Mouse (Mus musculus): ENCODE measurements around the gene Rtkn2. TPM values are rescaled to one million over a fixed set of nuclear protein-coding genes. Genes with fewer than 3 reads are reported as not detected.

Gene Rtkn2
- polyA plus RNA-seq, 1 experiment from 2014 or later: 23.7 TPM

DNA sequence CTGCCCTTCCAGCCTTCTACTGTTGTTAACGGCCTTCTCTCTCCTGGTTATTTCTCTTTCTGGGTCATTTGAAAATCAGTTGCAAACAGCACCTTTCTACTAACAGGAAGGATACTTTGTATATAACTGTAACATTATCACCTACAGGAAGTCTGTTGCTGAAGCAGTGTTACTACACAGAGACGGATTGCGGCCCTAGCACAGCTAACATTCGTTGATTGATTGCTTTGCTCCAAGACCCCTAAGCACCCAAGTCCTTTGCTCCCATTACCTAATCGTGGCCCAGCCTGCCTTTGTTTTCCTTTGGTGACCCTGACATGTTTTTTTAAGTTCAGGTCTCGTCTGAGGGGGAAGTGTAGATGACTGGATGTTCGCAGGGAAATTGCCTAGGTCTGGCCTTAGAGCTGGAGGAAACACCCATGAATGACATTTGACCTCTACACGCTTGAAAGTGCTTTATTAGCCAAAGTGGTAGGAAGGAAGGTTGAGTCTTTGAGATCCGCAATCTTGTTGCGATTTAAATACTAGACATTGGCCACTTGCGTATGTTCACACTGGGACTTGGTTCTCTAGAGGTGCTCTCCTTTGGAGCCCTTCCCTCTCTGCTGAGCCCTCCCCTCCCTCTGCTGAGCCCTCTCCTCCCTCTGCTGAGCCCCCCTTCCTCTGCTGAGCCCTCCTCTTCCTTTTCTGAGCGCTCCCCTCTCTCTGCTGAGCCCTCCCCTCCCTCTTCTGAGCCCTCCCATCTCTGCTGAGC lies 49.1 kb downstream of the Rtkn2 start:
- H3K4me1 ChIP-seq: peaks cover 5% of the 10 kb centered on the region; the same call in 1 of the 2 replicates
- H3K27ac ChIP-seq: no peak overlapping the region
- ATAC-seq: no peak
- H3K9ac ChIP-seq: no peak overlapping the region
- WGBS: 86% methylated on average over 12 of the region's 12 CpGs
- no peak overlapping the region for H3K4me2 ChIP-seq
- no peaks in the 10 kb centered on the region for H3K27me3 ChIP-seq
- no peak overlapping the region for H3K4me3 ChIP-seq
- peaks cover 33% of the 10 kb centered on the region for H3K36me3 ChIP-seq (ENCODE audit: poor library complexity, severe bottlenecking)
- no peaks in the 10 kb centered on the region for H3K9me3 ChIP-seq (replicated peaks)

DNA sequence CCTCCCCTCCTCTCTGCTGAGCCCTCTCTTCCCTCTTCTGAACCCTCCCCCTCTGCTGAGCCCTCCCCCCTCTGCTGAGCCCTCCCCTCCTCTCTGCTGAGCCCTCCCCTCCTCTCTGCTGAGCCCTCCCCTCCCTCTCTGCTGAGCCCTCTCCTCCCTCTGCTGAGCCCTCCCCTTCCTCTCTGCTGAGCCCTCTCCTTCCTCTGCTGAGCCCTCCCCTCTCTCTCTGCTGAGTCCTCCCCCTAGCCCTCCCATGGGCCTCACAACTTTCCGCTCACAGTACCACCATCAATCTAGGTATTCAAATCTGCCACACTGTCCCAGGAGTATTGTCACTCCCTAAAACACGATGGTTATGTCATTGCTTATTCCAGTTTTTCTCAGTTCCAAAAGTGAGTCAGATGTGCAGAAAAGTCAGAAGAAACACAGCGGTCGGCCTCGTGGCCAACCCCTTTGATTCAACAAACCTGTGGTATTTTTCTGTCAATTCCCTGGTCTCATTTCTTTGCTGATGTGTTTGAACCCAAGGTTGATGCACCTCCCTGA lies 49.8 kb downstream of the Rtkn2 start:
- Histone ChIP-seq H3K27ac (no peak overlapping the region), H3K4me3 (no peak overlapping the region), H3K4me2 (no peak overlapping the region), H3K9ac (no peak overlapping the region), H3K4me1 (peaks cover 5% of the 10 kb centered on the region; the same call in 1 of the 2 replicates), H3K36me3 (ENCODE audit: poor library complexity, severe bottlenecking) (peaks cover 33% of the 10 kb centered on the region), H3K9me3 (replicated peaks) (no peaks in the 10 kb centered on the region), H3K27me3 (no peaks in the 10 kb centered on the region)
- WGBS: 89% methylated on average over 5 of the region's 5 CpGs
- ATAC-seq: no peak

DNA sequence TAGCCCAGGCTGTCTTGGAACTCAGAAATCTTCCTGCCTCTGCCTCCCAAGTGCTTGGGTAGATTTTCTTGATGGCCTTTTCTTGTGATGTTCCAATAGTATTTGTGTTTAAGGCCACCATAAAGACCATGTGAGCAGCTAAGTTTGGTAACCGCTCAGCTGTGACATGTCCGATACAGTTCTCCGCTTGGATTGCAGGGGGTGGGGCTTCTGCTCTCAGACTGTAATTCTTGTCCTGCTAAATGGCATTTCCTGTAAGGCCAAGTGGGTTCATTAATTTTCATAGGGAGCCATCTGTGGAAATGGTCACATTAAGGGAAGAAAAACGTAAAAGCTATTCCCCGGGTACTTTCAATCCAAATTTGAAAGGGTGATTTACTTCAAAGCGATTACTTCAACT lies 50.7 kb downstream of the Rtkn2 start:
- no peak for ATAC-seq
- H3K4me1 ChIP-seq: peaks cover 5% of the 10 kb centered on the region; the same call in 1 of the 2 replicates
- WGBS: 88% methylated on average over 6 of the region's 6 CpGs

DNA sequence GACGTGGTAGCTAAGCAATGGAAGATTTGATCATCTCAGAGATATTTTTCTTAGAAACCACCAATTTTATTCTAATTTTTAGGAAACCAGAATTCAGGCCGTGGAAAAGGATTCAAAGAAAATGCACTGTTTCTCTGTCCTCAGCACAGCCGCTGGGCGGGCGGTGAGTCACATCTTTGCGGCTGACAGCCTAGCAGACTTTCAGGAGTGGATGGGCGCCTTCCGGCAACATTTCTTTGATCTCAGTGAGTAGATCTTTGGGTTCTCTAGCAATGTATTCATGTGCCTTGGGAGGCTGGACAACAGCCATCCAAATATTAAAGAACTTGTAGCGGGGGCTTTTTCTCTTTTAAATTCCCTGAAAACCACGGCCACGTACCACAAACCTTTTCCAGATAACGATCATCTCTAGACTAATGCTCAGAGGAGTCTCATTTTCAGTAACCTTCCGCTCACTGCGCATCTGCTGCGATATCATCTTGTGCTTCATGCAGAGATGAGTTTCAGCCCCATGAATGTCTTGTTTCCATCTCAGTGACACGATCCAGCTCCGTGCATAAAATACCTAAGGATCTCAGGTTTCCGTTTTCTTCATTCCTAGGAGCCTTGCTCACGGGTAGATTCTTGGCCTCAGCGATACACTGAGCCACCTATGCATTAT lies 56.5 kb downstream of the Rtkn2 start:
- peaks cover 22% of the 10 kb centered on the region for H3K4me1 ChIP-seq
- no peak for ATAC-seq
- WGBS: 93% methylated on average over 20 of the region's 20 CpGs
- no peaks in the 10 kb centered on the region for H3K9me3 ChIP-seq (replicated peaks)
- no peaks in the 10 kb centered on the region for H3K27me3 ChIP-seq
- no peak overlapping the region for H3K27ac ChIP-seq
- no peak overlapping the region for H3K9ac ChIP-seq
- peaks cover 25% of the 10 kb centered on the region for H3K36me3 ChIP-seq (ENCODE audit: poor library complexity, severe bottlenecking)
- no peak overlapping the region for H3K4me3 ChIP-seq
- H3K4me2 ChIP-seq: no peak overlapping the region

More for the DNA sequence above, 50.7 kb downstream of the Rtkn2 start:
- no peak overlapping the region for H3K9ac ChIP-seq
- no peak overlapping the region for H3K4me3 ChIP-seq
- no peak overlapping the region for H3K4me2 ChIP-seq
- H3K36me3 ChIP-seq (ENCODE audit: poor library complexity, severe bottlenecking): peaks cover 33% of the 10 kb centered on the region
- H3K27me3 ChIP-seq: no peaks in the 10 kb centered on the region
- no peak overlapping the region for H3K27ac ChIP-seq
- H3K9me3 ChIP-seq (replicated peaks): no peaks in the 10 kb centered on the region

DNA sequence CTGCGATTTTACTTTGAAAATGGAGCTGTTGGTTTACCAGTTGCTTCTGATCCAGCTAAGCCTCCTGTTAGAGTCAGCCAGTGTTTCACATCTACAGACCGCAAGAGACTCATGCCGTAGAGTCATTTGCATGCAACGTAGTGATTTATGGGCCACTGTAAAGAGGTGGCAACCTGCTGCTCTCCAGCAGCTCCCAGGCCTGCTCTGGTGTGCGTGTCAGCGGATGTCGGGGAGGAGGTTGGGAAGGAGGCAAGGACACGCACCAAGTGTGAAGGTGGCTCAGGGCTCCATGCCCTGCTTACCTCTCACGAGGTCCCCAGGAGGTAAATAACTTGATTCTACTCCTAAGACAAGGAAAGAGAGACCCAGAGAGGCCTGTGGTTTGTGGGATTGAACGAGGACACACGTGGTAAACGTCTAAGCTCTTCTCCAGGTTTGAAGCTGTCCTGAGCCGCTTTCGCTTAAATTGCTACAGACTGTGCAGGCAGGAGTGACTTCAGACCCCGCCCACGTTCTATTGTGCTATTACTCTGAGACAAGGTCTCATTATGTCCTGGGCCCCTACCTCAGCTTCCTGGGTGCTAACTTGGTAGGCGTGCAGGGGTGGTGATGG lies 57.1 kb downstream of the Rtkn2 start:
- H3K4me1 ChIP-seq: peaks cover 22% of the 10 kb centered on the region
- H3K4me3 ChIP-seq: no peak overlapping the region
- no peak overlapping the region for H3K27ac ChIP-seq
- ATAC-seq: no peak
- peaks cover 28% of the 10 kb centered on the region for H3K36me3 ChIP-seq (ENCODE audit: poor library complexity, severe bottlenecking)
- H3K4me2 ChIP-seq: no peak overlapping the region
- H3K27me3 ChIP-seq: no peaks in the 10 kb centered on the region
- 93% methylated on average over 17 of the region's 17 CpGs for WGBS
- H3K9me3 ChIP-seq (replicated peaks): no peaks in the 10 kb centered on the region
- H3K9ac ChIP-seq: no peak overlapping the region

DNA sequence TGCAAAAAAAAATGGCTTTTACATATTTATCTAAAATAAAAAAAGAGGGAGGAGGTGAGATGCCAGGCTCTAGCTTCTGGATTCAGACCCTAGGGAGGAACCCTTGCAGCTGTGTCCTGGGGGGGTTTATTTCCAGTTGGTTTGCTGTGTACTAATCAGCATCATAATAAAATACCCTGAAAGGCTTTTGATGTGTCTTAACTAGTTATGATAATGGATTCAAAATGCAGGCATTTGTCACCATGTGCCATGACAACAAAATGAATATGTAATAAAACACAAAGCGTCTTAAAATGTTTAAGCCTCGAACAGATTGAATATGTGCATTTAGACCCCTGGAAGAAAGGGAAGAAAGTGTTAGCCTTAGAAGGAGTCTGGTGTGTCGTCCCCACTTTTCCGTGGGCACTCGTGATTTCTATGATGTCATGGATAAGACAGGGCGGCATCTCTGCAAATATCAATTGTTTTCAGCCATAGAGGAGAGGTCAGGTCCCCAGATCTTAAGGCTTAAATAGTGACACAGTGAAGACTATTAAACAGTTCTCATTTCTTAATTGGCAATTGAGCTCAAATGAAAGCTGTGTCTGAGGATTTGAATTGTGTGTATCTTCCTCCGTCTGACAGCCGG lies 59.7 kb downstream of the Rtkn2 start:
- Histone ChIP-seq H3K9me3 (replicated peaks) (no peaks in the 10 kb centered on the region), H3K4me2 (peak overlapping the region; percentile 24), H3K27me3 (no peaks in the 10 kb centered on the region), H3K4me3 (no peak overlapping the region), H3K27ac (peak overlapping the region; percentile 73), H3K36me3 (ENCODE audit: poor library complexity, severe bottlenecking) (peaks cover 21% of the 10 kb centered on the region), H3K4me1 (peaks cover 22% of the 10 kb centered on the region), H3K9ac (no peak overlapping the region)
- ATAC-seq: peak; percentile 78
- 30% methylated on average over 8 of the region's 8 CpGs for WGBS

DNA sequence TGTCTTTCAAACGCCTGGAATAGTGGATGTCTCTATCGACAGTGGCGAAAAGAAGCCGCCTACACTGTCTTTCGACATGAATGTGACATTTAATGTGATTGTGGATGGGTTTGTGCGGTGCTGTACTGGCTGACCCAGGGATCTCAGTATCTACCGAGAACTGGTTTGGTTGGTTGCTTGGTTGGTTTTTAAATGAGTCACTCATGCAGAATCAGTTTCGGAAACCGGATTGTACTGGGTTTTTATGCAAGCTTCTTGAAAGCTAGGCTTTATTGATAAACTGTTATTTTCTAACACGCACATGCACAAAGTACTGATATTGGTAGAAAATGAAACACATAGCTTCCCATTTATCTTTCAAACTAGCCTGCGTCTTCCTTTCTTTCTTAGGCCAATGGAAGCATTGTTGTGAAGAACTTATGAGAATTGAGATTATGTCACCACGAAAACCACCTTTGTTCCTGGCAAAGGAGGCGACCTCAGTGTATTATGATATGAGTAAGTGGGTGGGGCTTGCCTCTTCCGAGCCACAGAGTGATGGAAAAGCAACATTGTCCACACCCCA lies 60.4 kb downstream of the Rtkn2 start:
- Histone ChIP-seq H3K4me1 (peaks cover 22% of the 10 kb centered on the region), H3K36me3 (ENCODE audit: poor library complexity, severe bottlenecking) (peaks cover 22% of the 10 kb centered on the region), H3K4me3 (no peak overlapping the region), H3K27me3 (no peaks in the 10 kb centered on the region), H3K4me2 (peak overlapping the region; percentile 24), H3K27ac (peak overlapping the region; percentile 73), H3K9me3 (replicated peaks) (no peaks in the 10 kb centered on the region), H3K9ac (no peak overlapping the region)
- WGBS: 58% methylated on average over 14 of the region's 14 CpGs
- ATAC-seq: peak; percentile 23

DNA sequence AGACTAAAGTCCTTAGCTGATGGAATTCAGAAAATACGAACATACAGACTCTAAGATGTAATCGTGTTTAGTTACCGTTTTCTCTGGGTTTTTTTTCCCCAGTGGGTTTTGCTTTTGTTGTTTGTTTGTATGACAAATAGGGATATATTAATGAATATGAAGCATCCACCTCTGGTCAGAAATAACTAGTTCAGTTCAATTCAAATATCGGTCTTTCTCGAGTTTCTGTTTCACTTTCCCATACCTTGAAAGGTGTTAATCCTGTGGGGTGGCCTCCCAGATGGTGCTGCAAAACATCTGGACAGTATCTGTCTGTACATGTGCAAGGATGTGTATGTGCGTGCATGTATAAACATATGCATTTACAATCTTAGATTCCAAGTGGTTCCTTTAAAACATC lies 61.0 kb downstream of the Rtkn2 start:
- Histone ChIP-seq H3K27ac (no peak overlapping the region), H3K27me3 (no peaks in the 10 kb centered on the region), H3K4me2 (no peak overlapping the region), H3K4me3 (no peak overlapping the region), H3K4me1 (peaks cover 22% of the 10 kb centered on the region), H3K36me3 (ENCODE audit: poor library complexity, severe bottlenecking) (peaks cover 26% of the 10 kb centered on the region), H3K9me3 (replicated peaks) (no peaks in the 10 kb centered on the region), H3K9ac (no peak overlapping the region)
- no peak for ATAC-seq
- WGBS: 92% methylated on average over 6 of the region's 6 CpGs

DNA sequence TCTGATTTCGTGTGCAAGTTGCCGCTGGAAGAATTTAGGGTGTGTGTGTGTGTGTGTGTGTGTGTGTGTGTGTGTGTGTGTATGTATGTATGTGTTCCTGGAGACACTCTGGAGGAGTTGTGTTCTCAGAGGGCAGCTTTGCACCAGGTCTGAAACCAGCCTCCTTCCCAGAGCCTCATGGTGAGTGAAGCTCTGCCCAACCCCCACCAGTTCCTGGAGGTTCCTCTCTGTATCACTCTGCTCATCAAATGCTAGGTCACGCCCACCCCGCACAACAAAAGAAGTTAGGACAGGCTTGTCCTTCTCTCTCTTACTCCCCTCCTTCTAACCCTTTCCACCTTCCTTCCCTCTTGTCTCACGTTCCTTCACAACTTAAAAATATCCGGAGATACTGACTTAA lies 64.6 kb downstream of the Rtkn2 start:
- Histone ChIP-seq H3K9ac (no peak overlapping the region), H3K9me3 (replicated peaks) (no peaks in the 10 kb centered on the region), H3K4me3 (no peak overlapping the region), H3K4me2 (no peak overlapping the region), H3K27ac (no peak overlapping the region), H3K27me3 (no peaks in the 10 kb centered on the region), H3K36me3 (ENCODE audit: poor library complexity, severe bottlenecking) (peaks cover 10% of the 10 kb centered on the region), H3K4me1 (peaks cover 11% of the 10 kb centered on the region)
- ATAC-seq: no peak
- 36% methylated on average over 6 of the region's 6 CpGs for WGBS

DNA sequence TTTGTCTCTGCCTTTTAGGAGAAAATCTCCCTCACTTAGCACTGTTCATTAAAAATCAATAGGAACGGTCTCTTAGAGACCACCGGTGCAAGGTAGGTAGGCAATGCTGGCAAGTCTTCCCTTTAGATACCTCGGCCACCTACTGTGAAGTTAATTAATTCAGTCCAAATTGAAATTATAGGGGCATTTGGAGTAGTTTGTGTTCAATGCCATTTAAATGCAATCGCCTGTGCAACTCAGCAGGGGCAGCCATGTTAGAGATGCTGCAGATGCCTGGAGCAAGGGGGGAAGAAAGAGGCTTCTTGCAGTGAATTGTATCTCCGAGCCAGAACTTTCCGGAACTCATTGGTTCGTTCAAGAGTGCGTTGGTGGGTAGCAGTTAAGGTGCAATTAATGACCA lies 65.5 kb downstream of the Rtkn2 start:
- Histone ChIP-seq H3K4me1 (peaks cover 2% of the 10 kb centered on the region), H3K4me3 (no peak overlapping the region), H3K9ac (no peak overlapping the region), H3K9me3 (replicated peaks) (no peaks in the 10 kb centered on the region), H3K27ac (no peak overlapping the region), H3K36me3 (ENCODE audit: poor library complexity, severe bottlenecking) (peaks cover 10% of the 10 kb centered on the region), H3K27me3 (no peaks in the 10 kb centered on the region), H3K4me2 (no peak overlapping the region)
- WGBS: 46% methylated on average over 8 of the region's 8 CpGs
- no peak for ATAC-seq

DNA sequence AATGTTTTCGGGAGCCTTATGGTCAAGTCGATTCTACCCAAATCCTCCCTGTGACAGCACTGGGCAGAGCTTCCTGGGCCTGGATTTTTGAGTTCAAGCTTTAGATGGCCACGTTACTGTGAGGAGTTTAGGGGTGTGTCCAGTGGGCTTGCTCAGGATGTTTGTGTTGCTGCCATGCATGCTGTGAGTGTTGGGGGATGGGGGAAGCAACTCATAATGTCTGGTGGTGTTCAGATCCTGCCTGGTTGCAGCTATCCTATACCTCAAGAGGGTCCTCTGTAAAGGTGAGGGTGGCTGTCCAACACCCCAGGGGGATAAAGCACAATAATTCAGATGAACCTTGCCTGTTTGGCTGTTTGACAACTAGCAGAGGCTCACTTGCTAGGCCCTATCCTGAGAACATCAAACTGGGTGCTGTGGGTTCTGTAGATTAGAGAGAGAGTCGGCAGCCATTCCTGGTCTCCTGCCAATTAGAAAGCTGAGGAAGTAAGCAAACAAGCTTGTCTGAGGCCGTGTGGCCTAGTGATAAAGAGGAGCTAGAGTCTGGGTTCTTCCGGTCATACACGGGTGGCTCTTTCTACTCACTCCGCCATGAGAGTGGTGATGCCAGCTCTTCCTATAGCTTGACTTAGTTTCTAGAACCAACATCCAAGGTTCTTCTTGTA lies 69.4 kb downstream of the Rtkn2 start:
- ATAC-seq: no peak
- Histone ChIP-seq H3K9me3 (replicated peaks) (no peaks in the 10 kb centered on the region), H3K9ac (no peak overlapping the region), H3K27ac (no peak overlapping the region), H3K4me3 (no peak overlapping the region), H3K4me1 (no peaks in the 10 kb centered on the region), H3K36me3 (ENCODE audit: poor library complexity, severe bottlenecking) (peaks cover 5% of the 10 kb centered on the region; the same call in 1 of the 2 replicates), H3K4me2 (no peak overlapping the region), H3K27me3 (no peaks in the 10 kb centered on the region)
- WGBS: 92% methylated on average over 8 of the region's 8 CpGs
